Comparison of ENCODE assay signal across 7 mouse cellular contexts in genomic region chr3:127225799-127226730, GRCm38 (mm10).
DNase-seq lines count a peak whose midpoint lies in the region; ATAC-seq and TF ChIP-seq lines count a peak whose summit lies in the region.

No protein-coding gene starts in this region.

- peak; percentile 77 for ATAC-seq in cerebellum, adult (ENCODE audit: insufficient number of reproducible peaks, low FRiP score, low TSS enrichment)
- peak; percentile 93 for ATAC-seq in forebrain, embryonic 14.5 days
- ATAC-seq in limb, embryonic 12.5 days (ENCODE audit: insufficient number of reproducible peaks, insufficient read depth, low FRiP score, low TSS enrichment, low read depth), result no peak
- no peak for ATAC-seq in erythroblast, adult 5-6 weeks (replicated peaks; ENCODE audit: low FRiP score, poor library complexity, severe bottlenecking)

- peak overlapping the region; percentile 86 for H3K27ac ChIP-seq in forebrain, embryonic 14.5 days (ENCODE audit: low read depth, low read length)
- H3K27ac ChIP-seq in kidney, adult 2 months (ENCODE audit: insufficient read depth, low read depth, low read length), result no peak overlapping the region
- H3K27ac ChIP-seq in limb, embryonic 12.5 days, result no peak overlapping the region

- H3K36me3 ChIP-seq in forebrain, embryonic 14.5 days (ENCODE audit: control insufficient read depth, insufficient read depth, low read length), result no peaks in the 10 kb centered on the region
- H3K36me3 ChIP-seq in kidney, adult 2 months (ENCODE audit: control insufficient read depth, insufficient read depth, low read length), result no peaks in the 10 kb centered on the region
- no peaks in the 10 kb centered on the region for H3K36me3 ChIP-seq in limb, embryonic 12.5 days
- H3K36me3 ChIP-seq in myocyte (ENCODE audit: control insufficient read depth, insufficient read depth), result no peaks in the 10 kb centered on the region

- no peak for TF ChIP-seq POLR2A in kidney, adult 2 months (IDR thresholded peaks at IDR 0.05; ENCODE audit: low read depth, low read length)
- TF ChIP-seq POLR2A in myocyte (IDR thresholded peaks at IDR 0.05; ENCODE audit: insufficient read length, low read depth), result no peak

- 3% methylated on average over 26 of the region's 26 CpGs for WGBS in forebrain, embryonic 14.5 days
- WGBS in kidney, adult 2 months, result 4% methylated on average over 26 of the region's 26 CpGs
- WGBS in limb, embryonic 12.5 days, result 6% methylated on average over 26 of the region's 26 CpGs

- H3K9me3 ChIP-seq in forebrain, embryonic 14.5 days (replicated peaks; ENCODE audit: control insufficient read depth, low read length), result no peaks in the 10 kb centered on the region
- H3K9me3 ChIP-seq in limb, embryonic 12.5 days, result no peaks in the 10 kb centered on the region

- no peaks in the 10 kb centered on the region for H3K27me3 ChIP-seq in forebrain, embryonic 14.5 days (replicated peaks; ENCODE audit: control insufficient read depth, insufficient read depth, low read length)
- H3K27me3 ChIP-seq in kidney, adult 2 months (replicated peaks; ENCODE audit: control insufficient read depth, insufficient read depth, low read length), result no peaks in the 10 kb centered on the region
- peaks cover 12% of the 10 kb centered on the region for H3K27me3 ChIP-seq in limb, embryonic 12.5 days
- H3K27me3 ChIP-seq in myocyte (ENCODE audit: control insufficient read depth, insufficient read depth, insufficient read length), result no peaks in the 10 kb centered on the region

- peak; percentile 7 for DNase-seq in MN1 (ENCODE audit: low spot score)
- peak; percentile 93 for DNase-seq in forebrain, embryonic 14.5 days (ENCODE audit: low spot score)
- peak; percentile 25 for DNase-seq in kidney, adult 2 months

- no peaks in the 10 kb centered on the region for H3K79me2 ChIP-seq in myocyte (ENCODE audit: control insufficient read depth, insufficient read depth)

- no peak for TF ChIP-seq CTCF in kidney, adult 2 months (conservative IDR thresholded peaks at IDR 0.05; ENCODE audit: insufficient read depth, insufficient read length, low read depth, low read length)

- peak overlapping the region; percentile 57 for H3K4me2 ChIP-seq in forebrain, embryonic 14.5 days (ENCODE audit: low read length)
- H3K4me2 ChIP-seq in limb, embryonic 12.5 days, result peak overlapping the region; percentile 64
- H3K4me2 ChIP-seq in myocyte (ENCODE audit: low read depth), result peak overlapping the region; percentile 55

- H3K4me3 ChIP-seq in forebrain, embryonic 14.5 days (ENCODE audit: low read depth, low read length), result peak overlapping the region; percentile 43
- no peak overlapping the region for H3K4me3 ChIP-seq in kidney, adult 2 months (ENCODE audit: insufficient read depth, low read depth, low read length)
- peak overlapping the region; percentile 31 for H3K4me3 ChIP-seq in limb, embryonic 12.5 days (replicated peaks)
- H3K4me3 ChIP-seq in myocyte, result no peak overlapping the region

- no peak overlapping the region for H3ac ChIP-seq in myocyte (ENCODE audit: control insufficient read depth, insufficient read length)

- peaks cover 11% of the 10 kb centered on the region for H3K4me1 ChIP-seq in forebrain, embryonic 14.5 days (ENCODE audit: control insufficient read depth, insufficient read depth, low read length)
- no peaks in the 10 kb centered on the region for H3K4me1 ChIP-seq in kidney, adult 2 months (ENCODE audit: control insufficient read depth, insufficient read depth, low read length)
- H3K4me1 ChIP-seq in limb, embryonic 12.5 days (replicated peaks), result peaks cover 16% of the 10 kb centered on the region

- H3K9ac ChIP-seq in forebrain, embryonic 14.5 days (ENCODE audit: low read length), result peak overlapping the region; percentile 66
- H3K9ac ChIP-seq in limb, embryonic 12.5 days (replicated peaks), result no peak overlapping the region; the same call in 1 of the 2 replicates

TF ChIP-seq in myocyte, 11 proteins besides CTCF, POLR2A, EP300 and RAD21:
- TF ChIP-seq MYOD1 (IDR thresholded peaks at IDR 0.05; ENCODE audit: control insufficient read depth in 1 of 3, insufficient read length in 2 of 3, low read depth in 2 of 3) (no peak), MYOG (IDR thresholded peaks at IDR 0.05; ENCODE audit: control insufficient read depth in 1 of 3, insufficient read depth in 1 of 3, insufficient read length in 2 of 3, low read depth in 2 of 3) (no peak), REST (IDR thresholded peaks at IDR 0.05; ENCODE audit: insufficient read depth, insufficient read length) (no peak), MAX (IDR thresholded peaks at IDR 0.05; ENCODE audit: low read depth) (no peak), E2F4 (IDR thresholded peaks at IDR 0.05; ENCODE audit: insufficient read depth) (no peak), TCF12 (IDR thresholded peaks at IDR 0.05; ENCODE audit: insufficient read depth, poor library complexity, severe bottlenecking) (no peak), SRF (IDR thresholded peaks at IDR 0.05; ENCODE audit: control insufficient read depth, insufficient read length, low read depth) (no peak), POLR2AphosphoS2 (IDR thresholded peaks at IDR 0.05; ENCODE audit: insufficient read length, low read depth) (no peak), USF1 (IDR thresholded peaks at IDR 0.05; ENCODE audit: low read depth) (no peak), TCF3 (IDR thresholded peaks at IDR 0.05; ENCODE audit: insufficient read length, low read depth) (no peak), CEBPB (IDR thresholded peaks at IDR 0.05; ENCODE audit: insufficient read depth, poor library complexity, severe bottlenecking) (no peak)
TF ChIP-seq in myocyte: peak in this region for 0.

Comparison
In these comparisons a context has a peak if more than half of its experiments do, and no peak if none do; other contexts are left out.
1. DNase-seq: peak in every context shown above with its lines; median percentile 93 in forebrain, embryonic 14.5 days; 25 in kidney, adult 2 months; 7 in MN1.
2. ATAC-seq: peak in cerebellum, adult (single experiment) and forebrain, embryonic 14.5 days (single experiment); none in limb, embryonic 12.5 days (single experiment) and erythroblast, adult 5-6 weeks (single experiment).
3. H3K4me3 ChIP-seq: peak in forebrain, embryonic 14.5 days (single experiment) and limb, embryonic 12.5 days (single experiment); none in kidney, adult 2 months (single experiment) and myocyte (single experiment).
4. Peak in every context shown above with its lines, with median percentiles within 50 percentile points of each other: H3K4me2 ChIP-seq.